Mouse (Mus musculus) MEL (cell line): Measurements from ENCODE around the gene Nkd1. TPM values are rescaled to one million over a fixed set of nuclear protein-coding genes. Genes with fewer than 3 reads are reported as not detected.

Experiments used
- DNase-seq: peaks from one replicate; pipeline ENCODE4 v3.0.0; 2011; ENCODE audit warnings: low read depth, low spot score
- H3K27ac ChIP-seq: 2 replicates; pipeline ENCODE4 v1.5.1; 2012; ENCODE audit warnings: low read depth, mild to moderate bottlenecking, control low read depth, low read length, moderate library complexity; ENCODE audit not compliant: control insufficient read depth
- H3K27me3 ChIP-seq, 2 experiments: fragments of 150-350 bp in 1 of 2; sonication (generic) in 1 of 2; 2 replicates each; pipeline ENCODE4 v1.6.1; 2012; ENCODE audit warnings: low read length in 2 of 2, mild to moderate bottlenecking in 2 of 2, improper control_type of control experiment in 1 of 2, moderate library complexity in 1 of 2; ENCODE audit not compliant: insufficient read depth in 2 of 2, control insufficient read depth in 1 of 2
- H3K36me3 ChIP-seq, 2 experiments: 2 replicates each; pipeline ENCODE4 v1.6.1; 2012 to 2014; ENCODE audit warnings: low read length in 2 of 2, improper control_type of control experiment in 1 of 2, inconsistent platforms in 1 of 2, mild to moderate bottlenecking in 1 of 2; ENCODE audit not compliant: insufficient read depth in 2 of 2, control insufficient read depth in 1 of 2
- H3K4me1 ChIP-seq, 2 experiments: fragments of 150-350 bp in 1 of 2; sonication (generic) in 1 of 2; 2 replicates each; pipeline ENCODE4 v1.6.1; 2012; ENCODE audit warnings: low read length in 2 of 2, improper control_type of control experiment in 1 of 2, mild to moderate bottlenecking in 1 of 2; ENCODE audit not compliant: insufficient read depth in 2 of 2, control insufficient read depth in 1 of 2
- H3K4me3 ChIP-seq, 2 experiments: fragments of 150-350 bp in 1 of 2; sonication (generic) in 1 of 2; 2 replicates each; pipeline ENCODE4 v1.5.1; 2012; ENCODE audit warnings: low read depth in 2 of 2, low read length in 2 of 2, mild to moderate bottlenecking in 2 of 2, moderate library complexity in 2 of 2, control low read depth in 1 of 2, improper control_type of control experiment in 1 of 2; ENCODE audit not compliant: control insufficient read depth in 1 of 2, insufficient read depth in 1 of 2
- H3K79me2 ChIP-seq: 2 replicates; pipeline ENCODE4 v1.6.1; 2012; ENCODE audit warnings: mild to moderate bottlenecking, low read length, moderate library complexity; ENCODE audit not compliant: control insufficient read depth, poor library complexity, insufficient read depth
- H3K9ac ChIP-seq: 2 replicates; pipeline ENCODE4 v1.6.1; 2012; ENCODE audit warnings: low read depth, mild to moderate bottlenecking, control low read depth, low read length, moderate library complexity; ENCODE audit not compliant: control insufficient read depth, poor library complexity, severe bottlenecking
- H3K9me3 ChIP-seq: fragments of 150-350 bp; sonication (generic); replicated peaks from 2 replicates; pipeline ENCODE4 v1.6.1; 2012; ENCODE audit warnings: mild to moderate bottlenecking, low read length, improper control_type of control experiment, moderate library complexity; ENCODE audit not compliant: insufficient read depth
- CHD2 ChIP-seq: IDR thresholded peaks from 2 replicates; pipeline ENCODE4 v1.6.1; 2011; ENCODE audit warnings: low read length, improper control_type of control experiment
- CTCF ChIP-seq, 3 experiments: IDR thresholded peaks in 2 of 3; conservative IDR thresholded peaks in 1 of 3; 2 replicates each; pipeline ENCODE4 v1.5.1; 2011 to 2012; ENCODE audit warnings: low read length in 3 of 3, low read depth in 2 of 3, mild to moderate bottlenecking in 2 of 3, improper control_type of control experiment in 1 of 3, inconsistent platforms in 1 of 3, mixed read lengths in 1 of 3, moderate library complexity in 1 of 3; ENCODE audit not compliant: control insufficient read depth in 1 of 3, insufficient read depth in 1 of 3, poor library complexity in 1 of 3, severe bottlenecking in 1 of 3
- E2F4 ChIP-seq: IDR thresholded peaks from 2 replicates; pipeline ENCODE4 v1.6.1; 2011; ENCODE audit warnings: low read depth, low read length, improper control_type of control experiment, borderline replicate concordance
- EP300 ChIP-seq, 2 experiments: IDR thresholded peaks; 2 replicates each; pipeline ENCODE4 v1.6.1; 2011; ENCODE audit warnings: improper control_type of control experiment in 2 of 2, low read length in 2 of 2, low read depth in 1 of 2, mild to moderate bottlenecking in 1 of 2
- HCFC1 ChIP-seq: IDR thresholded peaks from 2 replicates; pipeline ENCODE4 v1.6.1; 2012; ENCODE audit warnings: low read depth, mild to moderate bottlenecking, inconsistent platforms, low read length, improper control_type of control experiment, moderate library complexity
- JUND ChIP-seq: IDR thresholded peaks from 2 replicates; pipeline ENCODE4 v1.6.1; 2011; ENCODE audit warnings: low read depth, mild to moderate bottlenecking, improper control_type of control experiment, low read length
- MAFK ChIP-seq: IDR thresholded peaks from 2 replicates; pipeline ENCODE4 v1.6.1; 2011; ENCODE audit warnings: low read depth, mild to moderate bottlenecking, low read length, improper control_type of control experiment, borderline replicate concordance
- MAZ ChIP-seq: IDR thresholded peaks from 2 replicates; pipeline ENCODE4 v1.6.1; 2012; ENCODE audit warnings: low read depth, mild to moderate bottlenecking, inconsistent platforms, low read length, improper control_type of control experiment
- MEF2A ChIP-seq: IDR thresholded peaks from 2 replicates; pipeline ENCODE4 v1.6.1; 2014; ENCODE audit warnings: low read depth, mild to moderate bottlenecking, inconsistent platforms, low read length, improper control_type of control experiment; ENCODE audit not compliant: poor library complexity, insufficient replicate concordance, severe bottlenecking; ENCODE audit errors: extremely low read depth
- MYC ChIP-seq: IDR thresholded peaks from 2 replicates; pipeline ENCODE4 v1.6.1; 2011; ENCODE audit warnings: low read depth, mild to moderate bottlenecking, low read length, improper control_type of control experiment, moderate library complexity
- NELFE ChIP-seq: IDR thresholded peaks from 2 replicates; pipeline ENCODE4 v1.6.1; 2011; ENCODE audit warnings: low read depth, low read length, improper control_type of control experiment
- POLR2AphosphoS5 ChIP-seq: IDR thresholded peaks from 2 replicates; pipeline ENCODE4 v1.6.1; 2012; ENCODE audit warnings: low read depth, borderline replicate concordance, mild to moderate bottlenecking, inconsistent platforms, low read length, moderate library complexity, mixed read lengths
- RAD21 ChIP-seq: IDR thresholded peaks from 2 replicates; pipeline ENCODE4 v1.6.1; 2011; ENCODE audit warnings: mild to moderate bottlenecking, low read depth, low read length, improper control_type of control experiment
- RCOR1 ChIP-seq: IDR thresholded peaks from 2 replicates; pipeline ENCODE4 v1.6.1; 2012; ENCODE audit warnings: low read depth, mild to moderate bottlenecking, inconsistent platforms, low read length, improper control_type of control experiment
- TAL1 ChIP-seq: IDR thresholded peaks from 2 replicates; pipeline ENCODE4 v1.6.1; 2012; ENCODE audit warnings: mild to moderate bottlenecking, inconsistent platforms, low read length, moderate library complexity, mixed read lengths
- TCF12 ChIP-seq: IDR thresholded peaks from 2 replicates; pipeline ENCODE4 v1.6.1; 2014; ENCODE audit warnings: low read depth, mild to moderate bottlenecking, inconsistent platforms, low read length, improper control_type of control experiment, moderate library complexity
- UBTF ChIP-seq: IDR thresholded peaks from 2 replicates; pipeline ENCODE4 v1.6.1; 2012; ENCODE audit warnings: low read depth, mild to moderate bottlenecking, inconsistent platforms, low read length, improper control_type of control experiment, moderate library complexity, borderline replicate concordance; ENCODE audit not compliant: insufficient read depth
- USF1 ChIP-seq: IDR thresholded peaks from 2 replicates; pipeline ENCODE4 v1.6.1; 2014; ENCODE audit warnings: low read depth, mild to moderate bottlenecking, inconsistent platforms, low read length, improper control_type of control experiment, moderate library complexity
- ZKSCAN1 ChIP-seq: IDR thresholded peaks from 2 replicates; pipeline ENCODE4 v1.6.1; 2012; ENCODE audit warnings: low read depth, mild to moderate bottlenecking, inconsistent platforms, low read length, improper control_type of control experiment, moderate library complexity
- ZMIZ1 ChIP-seq: IDR thresholded peaks from 2 replicates; pipeline ENCODE4 v1.6.1; 2012; ENCODE audit warnings: low read depth, mild to moderate bottlenecking, inconsistent platforms, low read length, improper control_type of control experiment, moderate library complexity
- polyA plus RNA-seq, 2 experiments: library from polyadenylated mRNA; stranded (reverse) in 1 of 2; unstranded in 1 of 2; fragments of >175 nt in 1 of 2; fragments of >200 nt in 1 of 2; gene quantifications; 2 replicates each; pipeline versions ENCODE4 v1.2.1 to v1.2.4; 2012; ENCODE audit warnings: low replicate concordance in 2 of 2, low read depth in 1 of 2; ENCODE audit not compliant: insufficient read length in 2 of 2, insufficient read depth in 1 of 2, missing spikeins in 1 of 2
- total RNA-seq: library from RNA; depleted of rRNA; stranded (reverse); fragments of 300-350 nt; gene quantifications from 2 replicates; pipeline ENCODE4 v1.2.3, GENCODE M21; 2012

Gene Nkd1
- total and polyA plus RNA-seq, 3 experiments = not detected

DNA sequence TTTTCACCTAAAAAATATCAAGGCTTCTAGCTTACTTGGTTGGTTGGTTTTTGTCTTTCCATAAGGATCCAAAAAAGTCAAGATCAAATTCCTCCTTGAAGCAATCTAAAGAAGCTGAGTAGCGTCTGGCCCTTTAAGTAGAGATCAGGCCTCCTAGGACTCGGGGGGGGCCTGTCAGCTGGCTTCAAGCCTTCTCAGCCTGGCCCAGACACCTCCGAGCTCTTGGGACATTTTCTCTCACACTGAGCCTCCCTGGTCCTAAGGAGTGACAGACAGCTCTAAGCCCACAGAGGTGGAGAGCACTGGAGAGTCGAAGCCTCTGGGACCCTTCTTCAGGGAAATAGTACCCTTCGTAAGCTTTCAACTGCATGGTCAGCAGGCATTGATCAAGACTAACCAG lies 77.4 kb downstream of the Nkd1 start:
- TF ChIP-seq EP300 (IDR thresholded peaks at IDR 0.05; ENCODE audit: low read depth in 1 of 2, low read length in 2 of 2) (no peak), JUND (no peak), NELFE (no peak), RAD21 (no peak), ZMIZ1 (no peak), POLR2AphosphoS5 (no peak), CHD2 (no peak), TAL1 (no peak)
- no peak overlapping the region for H3K4me3 ChIP-seq
- H3K4me1 ChIP-seq = no peaks in the 10 kb centered on the region
- no peaks in the 10 kb centered on the region for H3K27me3 ChIP-seq
- no peak overlapping the region for H3K27ac ChIP-seq
- H3K79me2 ChIP-seq = no peaks in the 10 kb centered on the region
- H3K36me3 ChIP-seq = no peaks in the 10 kb centered on the region
- DNase-seq = no peak
- H3K9ac ChIP-seq = no peak overlapping the region
- no peaks in the 10 kb centered on the region for H3K9me3 ChIP-seq

GRCm38 (mm10) chr8:88599491-88599890 lies 78.3 kb downstream of the Nkd1 start:
- Histone ChIP-seq H3K27me3 (no peaks in the 10 kb centered on the region), H3K9me3 (no peaks in the 10 kb centered on the region), H3K36me3 (no peaks in the 10 kb centered on the region), H3K4me1 (no peaks in the 10 kb centered on the region), H3K27ac (no peak overlapping the region), H3K4me3 (no peak overlapping the region), H3K79me2 (no peaks in the 10 kb centered on the region), H3K9ac (no peak overlapping the region)
- no peak for TF ChIP-seq E2F4
- TF ChIP-seq MAZ = no peak
- no peak for TF ChIP-seq RCOR1
- TF ChIP-seq MAFK = no peak
- TF ChIP-seq MEF2A = no peak
- no peak for TF ChIP-seq CTCF (IDR thresholded peaks at IDR 0.05 in 2 of 3, conservative IDR thresholded peaks at IDR 0.05 in 1 of 3; ENCODE audit: control insufficient read depth in 1 of 3, insufficient read depth in 1 of 3, low read depth in 2 of 3, low read length in 3 of 3, poor library complexity in 1 of 3, severe bottlenecking in 1 of 3)
- TF ChIP-seq MYC = no peak
- no peak for TF ChIP-seq EP300 (IDR thresholded peaks at IDR 0.05; ENCODE audit: low read depth in 1 of 2, low read length in 2 of 2)
- TF ChIP-seq ZKSCAN1 = no peak
- TF ChIP-seq POLR2AphosphoS5 = no peak
- no peak for TF ChIP-seq UBTF
- no peak for TF ChIP-seq ZMIZ1
- TF ChIP-seq USF1 = no peak
- no peak for TF ChIP-seq TCF12
- no peak for TF ChIP-seq HCFC1
- DNase-seq = no peak
